Mouse (Mus musculus) kidney, adult 2 months (tissue): Measurements from ENCODE around the gene Chst8.

Experiments
- CTCF ChIP-seq: fragments of 200-500 bp; conservative IDR thresholded peaks from 2 replicates; pipeline ENCODE4 v1.5.1; 2011; ENCODE audit warnings: low read depth, mild to moderate bottlenecking, control low read depth, low read length, moderate library complexity, mixed read lengths; ENCODE audit not compliant: insufficient read depth, insufficient read length
- POLR2A ChIP-seq: fragments of 200-500 bp; IDR thresholded peaks from one replicate; pipeline ENCODE4 v1.6.1; 2011; ENCODE audit warnings: low read depth, low read length, control low read depth

DNA sequence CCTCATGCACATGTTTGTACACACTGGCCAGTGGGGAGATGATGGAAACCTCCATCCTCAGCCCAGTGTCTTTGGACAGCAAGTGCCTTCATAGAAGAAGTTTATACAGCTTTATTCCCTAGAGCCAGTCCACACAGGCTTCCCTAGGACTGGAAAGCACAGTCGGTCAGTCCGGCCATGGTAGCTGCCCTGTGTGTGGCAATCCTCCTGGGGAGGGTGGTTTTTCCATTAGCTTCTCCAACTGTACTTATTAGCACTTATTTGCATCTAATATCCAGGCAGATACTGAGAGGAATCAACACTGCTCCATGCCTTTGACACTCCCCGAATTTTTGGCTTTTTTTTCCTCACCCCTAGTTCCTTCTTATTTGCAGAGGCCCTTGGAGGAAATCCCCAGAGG is 2.3 kb upstream of the Chst8 start:
- TF ChIP-seq CTCF: no peak
- TF ChIP-seq POLR2A: no peak
